Mouse (Mus musculus): ENCODE results near the gene Chmp6.

Gene Chmp6

DNA sequence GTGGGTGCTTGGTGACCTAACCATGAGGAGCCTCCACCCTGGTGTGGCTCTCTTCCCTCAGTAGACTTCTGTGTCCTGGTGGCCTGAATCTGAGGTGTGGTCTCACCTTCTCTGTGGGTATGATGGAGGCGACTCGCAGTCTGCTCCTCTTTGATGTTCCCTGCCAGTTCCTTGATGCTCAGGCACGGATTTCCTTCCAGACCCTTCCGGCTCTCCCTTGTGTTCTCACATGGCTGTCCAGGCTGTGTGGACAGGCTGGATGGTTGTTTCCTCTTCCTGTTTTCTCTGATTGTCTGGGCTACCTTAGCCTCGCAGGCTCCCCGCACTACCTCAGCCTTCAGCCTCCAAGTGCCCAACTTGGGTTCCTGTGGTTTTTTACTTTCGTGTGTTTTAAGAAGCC, 45.6 kb downstream of the Chmp6 start:
- DNase-seq (ENCODE audit: low read depth, low spot score): no peak

DNA sequence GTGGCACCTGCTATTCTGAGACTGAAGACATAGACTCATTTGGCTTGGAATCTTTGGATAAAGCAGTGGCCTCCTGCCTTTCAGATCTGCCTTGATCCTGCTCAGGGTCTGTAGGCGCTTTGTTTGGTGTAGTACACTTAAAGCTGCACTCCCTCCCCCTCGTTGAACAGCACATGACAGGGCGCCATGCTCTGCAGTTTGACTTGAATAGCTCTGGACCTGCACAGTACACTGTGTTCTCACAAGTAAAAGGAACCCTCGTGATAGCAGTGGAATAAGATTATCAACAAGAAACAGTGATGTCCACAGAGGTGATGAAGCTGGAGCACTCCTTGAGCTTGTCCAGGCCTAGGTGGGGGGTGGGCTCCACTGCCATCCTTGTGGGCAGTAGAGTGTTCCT, 46.5 kb downstream of the Chmp6 start:
- no peak for DNase-seq (ENCODE audit: low read depth, low spot score)

DNA sequence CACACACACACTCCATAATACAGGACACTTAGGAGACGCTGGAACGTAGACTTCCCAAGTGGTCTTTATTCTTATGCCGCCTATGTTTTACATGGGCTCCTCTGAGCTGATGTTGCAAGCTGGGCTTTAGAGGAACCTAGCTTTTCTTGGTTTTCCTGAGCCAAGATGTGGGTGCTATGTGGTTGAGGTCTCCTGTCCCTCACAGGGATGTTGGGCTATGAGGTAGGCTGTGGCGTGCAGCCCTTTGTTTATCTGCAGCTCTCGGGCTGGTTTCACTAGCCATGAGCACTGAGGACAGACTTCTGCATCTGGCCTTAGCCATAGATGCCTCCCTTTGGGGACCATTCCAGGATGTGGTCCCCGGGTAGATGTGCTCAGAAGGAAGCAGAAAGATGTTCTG, 47.4 kb downstream of the Chmp6 start:
- DNase-seq (ENCODE audit: low read depth, low spot score): no peak

DNA sequence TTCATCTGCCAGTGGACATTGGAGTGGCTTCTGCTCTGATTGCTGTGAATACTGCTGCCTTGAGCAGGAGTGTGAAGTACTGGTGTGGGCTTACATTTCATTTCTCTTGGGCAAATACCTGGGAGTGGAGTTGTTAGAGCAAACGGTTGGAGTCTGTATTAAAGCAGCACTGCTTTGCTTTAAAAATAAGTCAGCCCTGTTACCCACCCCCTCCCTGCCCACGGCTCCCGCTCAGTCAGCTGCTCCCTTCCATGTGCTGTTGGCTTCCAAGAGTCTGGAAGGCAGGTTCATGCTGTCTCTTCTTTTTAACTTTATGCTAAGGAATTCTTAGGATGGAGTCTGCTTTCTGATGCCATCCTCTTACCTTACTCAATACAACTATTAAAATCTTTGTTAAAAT, 48.3 kb downstream of the Chmp6 start:
- DNase-seq (ENCODE audit: low read depth, low spot score): no peak

DNA sequence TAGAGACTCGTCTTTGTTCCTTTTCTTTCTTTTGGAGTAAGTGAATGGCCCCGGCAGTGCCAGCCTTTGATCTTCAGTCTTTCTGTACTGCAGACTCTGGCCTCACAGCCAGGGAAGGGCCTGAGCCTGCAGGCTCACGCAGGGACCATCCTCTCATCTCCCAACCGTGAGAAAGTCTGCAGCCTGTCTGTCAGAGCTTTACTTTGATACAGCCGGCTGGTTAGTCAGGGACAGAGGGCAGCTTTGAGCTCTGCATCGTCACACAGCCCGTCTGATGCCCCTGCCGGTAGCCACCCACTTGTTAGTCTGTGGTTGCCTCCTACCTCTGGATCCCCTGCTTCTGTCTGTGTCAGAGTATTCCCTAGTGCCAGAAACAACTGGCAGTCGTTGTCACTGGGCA, 51.8 kb downstream of the Chmp6 start:
- no peak for DNase-seq (ENCODE audit: low read depth, low spot score)

DNA sequence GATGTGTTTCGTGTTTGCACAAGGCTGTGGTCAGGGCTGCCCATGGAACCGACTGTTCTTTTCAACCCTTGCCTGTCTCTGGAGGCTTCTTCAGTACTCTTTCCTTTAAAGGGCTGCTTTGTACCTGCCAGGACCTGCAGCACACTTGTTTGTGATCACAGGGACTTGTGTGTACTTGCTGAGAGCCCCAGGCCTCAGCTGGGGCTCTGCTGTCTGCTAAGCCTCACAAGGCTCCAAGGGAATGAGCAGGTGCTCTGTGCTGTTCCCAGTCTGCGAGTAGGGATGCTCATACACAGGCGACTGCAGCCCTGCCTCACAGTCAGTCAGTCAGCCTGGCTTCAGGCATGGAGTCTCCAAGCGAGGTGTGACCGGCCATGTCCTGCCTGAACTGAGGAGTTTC, 53.1 kb downstream of the Chmp6 start:
- DNase-seq (ENCODE audit: low read depth, low spot score): no peak

DNA sequence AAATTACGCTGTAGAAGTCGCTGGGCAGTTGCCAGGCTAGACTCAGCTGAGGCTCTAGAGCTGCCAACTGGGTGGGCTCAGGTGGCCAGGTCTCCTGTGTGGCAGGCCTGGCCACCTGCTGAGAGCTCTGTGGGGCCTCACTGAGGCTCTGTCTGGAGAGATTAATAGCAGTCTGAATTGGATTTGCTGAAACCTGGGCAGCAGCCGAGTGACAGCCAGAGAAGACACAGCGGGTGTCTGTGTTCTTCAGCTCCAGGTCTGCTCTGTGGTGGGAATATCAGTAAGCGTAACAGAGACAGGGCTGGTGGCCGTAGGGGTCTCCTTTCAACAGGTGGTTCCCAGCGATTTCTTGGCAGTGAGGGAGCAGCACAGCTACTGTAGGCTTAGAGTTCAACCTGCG, 54.2 kb downstream of the Chmp6 start:
- DNase-seq (ENCODE audit: low read depth, low spot score): no peak

DNA sequence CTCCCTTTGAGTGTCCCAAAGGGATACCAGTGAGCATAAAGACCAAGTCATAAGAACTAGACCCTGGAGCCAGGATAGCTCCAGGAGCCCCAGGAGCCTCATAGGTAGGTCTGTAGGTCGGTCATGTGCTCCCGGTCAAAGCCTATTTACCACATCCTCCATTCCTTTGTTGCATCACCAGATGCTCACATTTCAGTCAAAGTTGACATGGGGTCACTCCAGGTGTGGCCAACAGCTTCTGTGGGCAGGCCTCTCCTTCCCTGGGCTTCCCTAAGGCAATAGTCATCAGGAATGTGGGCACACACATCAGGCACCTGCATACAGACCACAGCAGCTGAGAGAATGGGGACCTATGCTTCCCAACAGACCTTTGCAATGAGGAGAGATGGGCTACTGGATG, 54.7 kb downstream of the Chmp6 start:
- DNase-seq (ENCODE audit: low read depth, low spot score): no peak

All from ZHBTc4 (cell line).